Mouse (Mus musculus) neural tube, embryonic 14.5 days (tissue): Measurements from ENCODE around the gene Zscan4-ps3. TPM values are rescaled to one million over a fixed set of nuclear protein-coding genes. Genes with fewer than 3 reads are reported as not detected.
"Not testable (repeated sequence)": the region's sequence is repeated elsewhere in the genome, so short reads cannot be mapped to it uniquely, and the experiment has no call there.

Experiments
- ATAC-seq: fragments of 200-750 bp; cut with Nextera tagmentation; 2 replicates; pipeline ENCODE4 v1.8.0; 2017; ENCODE audit warnings: low read depth, mild to moderate bottlenecking, moderate TSS enrichment, moderate library complexity
- H3K27ac ChIP-seq: fragments of 300-500 bp; sonication (generic); 2 replicates; pipeline ENCODE4 v1.5.1; 2014; ENCODE audit warnings: low read depth, mild to moderate bottlenecking, control low read depth, low read length, moderate library complexity, mixed read lengths
- H3K27me3 ChIP-seq: fragments of 300-500 bp; sonication (generic); 2 replicates; pipeline ENCODE4 v1.6.1; 2014; ENCODE audit warnings: low read length; ENCODE audit not compliant: control insufficient read depth, insufficient read depth
- H3K36me3 ChIP-seq: fragments of 300-500 bp; sonication (generic); 2 replicates; pipeline ENCODE4 v1.6.1; 2014; ENCODE audit warnings: low read length, mixed read lengths; ENCODE audit not compliant: control insufficient read depth, insufficient read depth
- H3K4me1 ChIP-seq: fragments of 300-500 bp; sonication (generic); 2 replicates; pipeline ENCODE4 v1.6.1; 2014; ENCODE audit warnings: low read length; ENCODE audit not compliant: control insufficient read depth, insufficient read depth
- H3K4me2 ChIP-seq: fragments of 300-500 bp; sonication (generic); 2 replicates; pipeline ENCODE4 v1.6.1; 2014; ENCODE audit warnings: mild to moderate bottlenecking, low read depth, low read length, control low read depth
- H3K4me3 ChIP-seq: fragments of 300-500 bp; sonication (generic); 2 replicates; pipeline ENCODE4 v1.5.1; 2014; ENCODE audit warnings: low read depth, low read length, control low read depth, mixed read lengths
- H3K9ac ChIP-seq: fragments of 300-500 bp; sonication (generic); replicated peaks from 2 replicates; pipeline ENCODE4 v1.6.1; 2014; ENCODE audit warnings: low read depth, mild to moderate bottlenecking, control low read depth, low read length, mixed read lengths
- H3K9me3 ChIP-seq: fragments of 300-500 bp; sonication (generic); 2 replicates; pipeline ENCODE4 v1.6.1; 2016; ENCODE audit warnings: low read length; ENCODE audit not compliant: control insufficient read depth
- WGBS: fragments of 180-500 bp; shearing (Covaris S2); extraction: QIAGEN DNeasy Blood & Tissue Kit; methylation state at CpG from one replicate; pipeline ENCODE4 v1.1.7; 2014; 5-methylcytosine and 5-hydroxymethylcytosine counted together
- polyA plus RNA-seq: library from polyadenylated mRNA; unstranded; fragments of >200 nt; fragmentation: Nextera tagmentation; extraction: Ambion mirVana; gene quantifications from 2 replicates; pipeline ENCODE4 v1.2.1, GENCODE M21; 2014

Gene Zscan4-ps3
- polyA plus RNA-seq, result not detected in 2 replicates

- H3K27me3 ChIP-seq, H3K4me1 ChIP-seq, ATAC-seq, H3K9ac ChIP-seq, H3K9me3 ChIP-seq, H3K4me2 ChIP-seq, H3K27ac ChIP-seq, H3K36me3 ChIP-seq, H3K4me3 ChIP-seq: not testable (repeated sequence)
- WGBS, result 84% methylated on average over 2 of the region's 2 CpGs
Measured at GRCm38 (mm10) chr7:11609008-11609407, at the start of gene Zscan4-ps3. Gene Zscan4-ps3 (plus strand): TSS chr7:11609308.

GRCm38 (mm10) chr7:11617082-11617481 lies 8.0 kb downstream of the Zscan4-ps3 start:
- not testable (repeated sequence) for H3K27ac ChIP-seq, H3K9me3 ChIP-seq, H3K4me2 ChIP-seq, H3K36me3 ChIP-seq, H3K27me3 ChIP-seq, H3K4me1 ChIP-seq, ATAC-seq, H3K4me3 ChIP-seq, H3K9ac ChIP-seq
- WGBS, result 6% methylated on average over 8 of the region's 8 CpGs

Other genes starting within 250 kb of the Zscan4-ps3 start
- gene Zscan4f, start 211.4 kb upstream of the Zscan4-ps3 start, polyA plus RNA-seq, result not detected in 2 replicates
- gene Zscan4-ps2, start 95.0 kb upstream of the Zscan4-ps3 start, polyA plus RNA-seq, result not detected in 2 replicates
- not detected in 2 replicates for gene Vmn1r72, start 70.8 kb downstream of the Zscan4-ps3 start, polyA plus RNA-seq
- not detected in 2 replicates for gene Vmn1r73, start 121.0 kb downstream of the Zscan4-ps3 start, polyA plus RNA-seq
- gene Vmn1r74, start 224.7 kb downstream of the Zscan4-ps3 start, polyA plus RNA-seq, result not detected in 2 replicates